Mouse (Mus musculus) limb, embryonic 10.5 days (tissue): ENCODE results near the gene Gm38431. TPM values are rescaled to one million over a fixed set of nuclear protein-coding genes. Genes with fewer than 3 reads are reported as not detected.
A peak's percentile ranks its signal among the peaks of the same experiment; 100 is the strongest.

Experiments
- DNase-seq: peaks from one replicate; pipeline ENCODE4 v3.0.0-alpha.2; 2017; ENCODE audit warnings: low spot score
- H3K27ac ChIP-seq: fragments of 300-500 bp; sonication (generic); 2 replicates; pipeline ENCODE4 v1.5.1; 2016; ENCODE audit warnings: mild to moderate bottlenecking
- H3K27me3 ChIP-seq: fragments of 300-500 bp; sonication (generic); 2 replicates; pipeline ENCODE4 v1.6.1; 2016; ENCODE audit warnings: low read depth, mild to moderate bottlenecking; ENCODE audit not compliant: poor library complexity, severe bottlenecking
- H3K36me3 ChIP-seq: fragments of 300-500 bp; sonication (generic); 2 replicates; pipeline ENCODE4 v1.6.1; 2016; ENCODE audit warnings: mild to moderate bottlenecking, moderate library complexity
- H3K4me1 ChIP-seq: fragments of 300-500 bp; sonication (generic); 2 replicates; pipeline ENCODE4 v1.6.1; 2016
- H3K4me3 ChIP-seq: fragments of 300-500 bp; sonication (generic); 2 replicates; pipeline ENCODE4 v1.5.1; 2016; ENCODE audit warnings: mild to moderate bottlenecking, moderate library complexity
- H3K9me3 ChIP-seq: fragments of 300-500 bp; sonication (generic); replicated peaks from 2 replicates; pipeline ENCODE4 v1.6.1; 2016; ENCODE audit warnings: mild to moderate bottlenecking
- WGBS: fragments of 180-500 bp; shearing (Covaris S2); methylation state at CpG from one replicate; pipeline ENCODE4 v1.1.7; 2016; 5-methylcytosine and 5-hydroxymethylcytosine counted together
- polyA plus RNA-seq: library from polyadenylated mRNA; unstranded; fragments of >200 nt; fragmentation: Nextera tagmentation; extraction: Ambion mirVana; gene quantifications from 2 replicates; pipeline ENCODE4 v1.2.1, GENCODE M21; 2016

Gene Gm38431
- polyA plus RNA-seq: 5.4 TPM in 2 replicates

DNA sequence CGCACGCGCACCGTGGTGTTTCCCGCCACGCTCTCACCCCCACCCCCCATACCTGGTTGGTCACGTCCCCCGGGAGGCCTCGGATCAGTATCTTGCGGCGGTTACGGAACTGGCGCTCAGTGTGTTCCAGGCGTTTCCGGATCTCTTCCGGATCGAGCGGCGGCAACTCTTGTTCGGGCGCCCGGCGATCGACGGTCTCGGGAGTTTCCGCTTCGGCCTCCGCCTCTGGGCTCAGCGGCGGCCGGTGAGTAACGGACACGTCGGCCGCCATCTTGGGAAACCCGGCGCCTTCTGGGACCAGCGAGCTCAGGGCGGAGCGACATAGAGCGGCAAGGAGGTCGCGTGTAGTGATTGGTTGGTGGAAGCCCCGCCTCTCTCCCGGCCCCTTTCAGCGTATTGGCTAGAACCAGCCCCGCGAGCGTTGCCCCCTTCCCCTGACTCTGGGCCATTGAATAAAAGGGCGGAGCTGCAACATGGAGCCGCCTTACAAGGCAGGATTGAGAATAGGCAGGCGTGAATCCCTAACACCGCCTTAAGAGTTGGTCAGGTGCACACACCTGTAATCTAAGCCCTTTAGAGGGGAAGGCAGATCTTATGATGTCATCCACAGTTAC lies at the start of gene Gm38431, which contains the start of gene Raver1:
Gm38431 (minus strand) TSS at position 291 of the 614 bp plus-strand sequence.
Raver1 (minus strand) TSS at position 302 of the 614 bp plus-strand sequence.
- Histone ChIP-seq H3K4me1 (peaks cover 19% of the 10 kb centered on the region), H3K9me3 (no peaks in the 10 kb centered on the region), H3K27ac (peak within 1 kb of the TSS; percentile 96), H3K36me3 (peaks cover 48% of the 10 kb centered on the region), H3K4me3 (peak within 1 kb of the TSS; percentile 78), H3K27me3 (no peaks in the 10 kb centered on the region)
- under 1% methylated on average over 54 of the region's 54 CpGs for WGBS
- peak; percentile 95 for DNase-seq

DNA sequence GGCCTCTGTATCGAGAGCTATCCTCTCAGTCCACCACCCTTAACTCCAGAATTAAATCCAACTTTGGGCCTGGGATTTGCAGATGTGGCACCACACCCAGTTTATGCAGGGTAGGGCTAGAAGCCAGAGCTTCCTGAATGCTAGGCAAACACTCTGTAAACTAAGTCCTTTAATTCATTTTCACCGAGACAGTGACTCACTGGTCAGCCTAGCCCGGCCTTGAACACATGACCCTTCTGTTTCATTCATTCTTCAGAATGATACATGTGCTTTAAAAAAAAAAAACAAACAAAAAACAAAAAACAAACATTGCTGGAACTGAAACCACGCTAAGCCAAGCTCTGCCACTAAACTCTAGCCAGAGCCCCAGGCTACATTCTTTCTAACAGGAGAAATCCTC lies 46.6 kb upstream of the Gm38431 start:
- no peak overlapping the region for H3K27ac ChIP-seq
- H3K27me3 ChIP-seq: no peaks in the 10 kb centered on the region
- peaks cover 75% of the 10 kb centered on the region for H3K36me3 ChIP-seq
- DNase-seq: no peak
- H3K4me3 ChIP-seq: no peak overlapping the region
- H3K9me3 ChIP-seq: no peaks in the 10 kb centered on the region
- H3K4me1 ChIP-seq: no peaks in the 10 kb centered on the region
- WGBS: 88% methylated on average over 4 of the region's 4 CpGs

DNA sequence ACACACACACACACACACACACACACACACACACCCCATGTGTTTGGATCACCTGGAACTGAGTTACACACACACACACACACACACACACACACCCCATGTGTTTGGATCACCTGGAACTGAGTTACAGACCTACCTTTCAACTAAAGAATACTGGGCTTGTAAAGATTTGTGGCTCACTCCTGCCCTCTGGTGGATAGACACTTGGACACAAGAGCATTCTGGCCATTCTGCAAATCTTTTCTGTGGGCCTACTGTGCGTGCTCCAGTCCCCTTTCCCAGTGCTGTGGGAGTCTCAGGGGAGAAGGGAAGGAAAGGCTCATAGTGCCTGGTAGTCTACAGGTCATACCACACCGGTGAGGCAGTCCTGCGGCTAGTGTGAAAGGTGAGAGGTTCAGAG lies 45.4 kb upstream of the Gm38431 start:
- Histone ChIP-seq H3K4me3 (no peak overlapping the region), H3K4me1 (no peaks in the 10 kb centered on the region), H3K27ac (no peak overlapping the region), H3K9me3 (no peaks in the 10 kb centered on the region), H3K36me3 (peaks cover 63% of the 10 kb centered on the region), H3K27me3 (no peaks in the 10 kb centered on the region)
- peak; percentile 66 for DNase-seq
- WGBS: 57% methylated on average over 3 of the region's 3 CpGs

DNA sequence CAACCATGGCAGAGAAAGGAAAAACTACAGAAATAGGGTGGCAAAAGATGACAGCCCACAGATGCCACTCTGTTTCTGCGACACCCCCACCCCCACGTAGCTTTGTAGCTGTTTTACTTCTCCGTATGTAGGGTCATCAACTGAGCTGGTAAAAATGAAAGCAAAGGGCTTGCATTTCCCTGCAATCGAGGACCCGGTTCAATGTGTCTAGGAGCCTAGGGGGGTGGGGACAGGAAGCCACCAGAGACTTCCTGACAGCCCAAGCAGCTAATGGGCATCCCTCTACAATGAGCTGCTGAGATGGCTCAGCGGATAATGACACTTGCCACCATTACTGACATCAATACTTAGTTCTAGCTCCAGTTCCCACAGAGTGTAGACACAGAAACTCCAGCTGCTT lies 44.6 kb upstream of the Gm38431 start:
- 89% methylated on average over 6 of the region's 6 CpGs for WGBS
- DNase-seq: no peak
- no peak overlapping the region for H3K27ac ChIP-seq

DNA sequence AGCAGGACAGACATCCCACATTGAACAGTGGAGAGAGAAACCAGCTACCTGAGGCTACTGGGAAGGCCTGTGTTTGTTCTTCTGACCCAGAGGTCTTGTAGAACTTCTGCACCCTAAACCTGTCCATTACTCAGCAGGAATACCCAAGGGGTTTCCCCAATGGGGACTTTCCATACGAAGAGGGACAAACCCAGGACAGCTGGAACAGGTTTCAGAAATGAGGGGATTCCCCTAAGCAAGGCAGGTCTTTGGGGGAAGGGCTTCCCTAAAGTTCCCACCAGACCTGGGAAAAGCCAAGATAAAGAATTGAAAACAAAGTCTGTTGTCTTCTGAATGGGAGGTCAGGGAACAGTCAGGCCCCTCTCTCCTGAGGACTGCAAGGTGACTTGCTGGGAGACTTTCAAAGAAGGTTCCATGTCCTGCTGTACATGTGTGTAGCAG lies 44.2 kb upstream of the Gm38431 start:
- Histone ChIP-seq H3K4me1 (peaks cover 3% of the 10 kb centered on the region; the same call in 1 of the 2 replicates), H3K4me3 (no peak overlapping the region), H3K36me3 (peaks cover 50% of the 10 kb centered on the region), H3K27me3 (no peaks in the 10 kb centered on the region), H3K9me3 (no peaks in the 10 kb centered on the region), H3K27ac (no peak overlapping the region)
- no peak for DNase-seq
- 71% methylated on average over 1 of the region's 1 CpGs for WGBS

More for the DNA sequence above, 44.6 kb upstream of the Gm38431 start:
- H3K4me1 ChIP-seq: peaks cover 2% of the 10 kb centered on the region; the same call in 1 of the 2 replicates
- no peak overlapping the region for H3K4me3 ChIP-seq
- no peaks in the 10 kb centered on the region for H3K9me3 ChIP-seq
- no peaks in the 10 kb centered on the region for H3K27me3 ChIP-seq
- H3K36me3 ChIP-seq: peaks cover 55% of the 10 kb centered on the region

DNA sequence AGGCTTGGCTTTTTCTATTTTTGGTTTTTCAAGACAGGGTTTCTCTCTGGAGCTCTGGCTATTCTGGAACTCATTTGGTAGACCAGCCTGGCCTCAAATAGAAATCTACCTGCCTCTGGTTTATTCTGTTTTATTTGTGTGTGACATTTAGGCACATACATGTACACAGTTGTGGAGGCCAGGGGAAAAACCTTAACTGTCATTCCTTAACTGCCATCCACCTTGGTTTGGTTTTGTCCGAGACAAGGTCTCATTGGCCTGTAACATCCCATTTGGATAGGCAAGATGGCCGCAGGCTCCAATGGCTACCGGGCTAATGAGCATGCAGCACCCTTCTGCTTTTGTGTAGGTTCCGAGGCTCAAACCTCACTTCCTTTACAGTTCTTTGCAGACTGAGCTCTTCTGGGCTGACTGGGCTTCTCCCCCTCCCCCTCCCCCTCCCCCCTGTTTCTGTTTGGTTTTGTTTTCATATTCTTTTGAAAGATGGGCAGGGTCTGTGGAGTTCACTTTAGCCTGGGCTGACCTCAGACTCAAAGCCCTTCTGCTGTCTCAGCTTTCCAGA lies 43.6 kb upstream of the Gm38431 start:
- DNase-seq: no peak
- Histone ChIP-seq H3K36me3 (peaks cover 45% of the 10 kb centered on the region), H3K4me3 (no peak overlapping the region), H3K27ac (no peak overlapping the region), H3K27me3 (no peaks in the 10 kb centered on the region), H3K4me1 (peaks cover 6% of the 10 kb centered on the region), H3K9me3 (no peaks in the 10 kb centered on the region)
- 81% methylated on average over 4 of the region's 4 CpGs for WGBS

DNA sequence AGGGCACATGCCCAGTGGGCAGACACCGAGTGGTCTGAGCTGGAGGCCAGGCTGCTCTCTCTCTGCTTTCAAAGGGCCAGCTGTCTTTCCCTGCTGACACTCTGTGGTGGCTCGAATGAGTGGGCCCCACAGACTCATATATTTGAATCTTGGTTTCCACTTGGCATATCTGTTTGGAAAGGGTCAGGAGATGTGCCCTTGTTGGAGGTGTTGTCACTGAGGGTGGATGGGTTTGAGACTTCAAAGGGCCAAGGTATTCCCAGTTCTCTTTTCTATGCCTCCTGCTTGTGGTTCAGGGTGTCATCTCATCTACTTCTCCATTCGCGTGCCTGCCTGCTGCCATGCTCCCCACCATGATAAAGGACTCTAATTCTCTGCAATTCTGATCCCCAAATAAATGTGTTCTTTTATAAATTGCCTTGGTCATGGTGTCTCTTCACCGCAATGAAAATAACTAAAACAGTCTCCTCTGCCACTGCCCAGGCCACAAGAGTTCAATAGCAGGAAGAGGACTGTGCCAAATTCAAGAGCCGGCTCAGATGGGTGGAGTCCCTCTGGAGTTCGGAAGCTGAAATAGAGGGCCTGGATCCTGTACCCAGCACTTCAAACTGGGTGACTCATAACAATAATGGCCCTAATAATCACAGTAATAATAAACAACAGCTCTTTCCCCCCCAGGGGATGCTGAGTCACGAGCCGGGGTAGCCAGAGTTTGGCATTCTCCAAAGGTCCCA lies 43.0 kb upstream of the Gm38431 start:
- H3K36me3 ChIP-seq: peaks cover 38% of the 10 kb centered on the region
- peaks cover 9% of the 10 kb centered on the region for H3K4me1 ChIP-seq
- no peaks in the 10 kb centered on the region for H3K27me3 ChIP-seq
- 82% methylated on average over 9 of the region's 9 CpGs for WGBS
- no peak for DNase-seq
- no peak overlapping the region for H3K27ac ChIP-seq
- no peaks in the 10 kb centered on the region for H3K9me3 ChIP-seq
- H3K4me3 ChIP-seq: no peak overlapping the region

DNA sequence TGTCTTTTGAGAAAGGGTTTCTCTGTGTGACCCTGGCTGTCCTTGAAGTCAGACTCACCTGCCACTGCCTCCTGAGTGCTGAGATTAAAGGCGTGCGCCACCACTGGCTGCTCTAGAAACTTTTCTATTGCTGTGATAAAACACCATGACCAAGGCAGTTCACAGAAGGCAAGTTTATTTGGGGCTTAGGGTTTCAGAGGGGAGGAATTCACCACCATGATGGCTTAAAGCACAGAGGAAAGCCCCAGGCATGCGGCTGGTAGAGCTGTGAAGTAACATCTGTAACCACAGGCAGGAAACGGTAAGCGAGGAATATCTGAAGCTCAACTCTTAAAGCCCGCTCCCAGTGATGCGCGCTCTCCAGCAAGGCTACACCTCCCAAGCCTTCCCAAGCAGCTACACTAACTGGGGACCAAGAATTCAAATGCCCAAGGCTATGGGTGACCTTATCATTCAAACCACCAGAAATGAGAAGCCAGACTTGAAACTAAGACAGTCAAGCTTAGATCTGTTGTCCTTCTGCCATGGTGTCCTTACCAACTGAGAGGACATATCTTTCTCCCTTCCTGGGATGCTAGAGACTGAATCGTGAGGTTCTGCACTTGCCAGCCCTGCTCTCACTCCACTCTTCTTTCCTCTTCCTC lies 41.4 kb upstream of the Gm38431 start:
- Histone ChIP-seq H3K27ac (no peak overlapping the region), H3K4me3 (no peak overlapping the region), H3K9me3 (no peaks in the 10 kb centered on the region), H3K36me3 (peaks cover 23% of the 10 kb centered on the region), H3K4me1 (peaks cover 9% of the 10 kb centered on the region), H3K27me3 (no peaks in the 10 kb centered on the region)
- WGBS: 84% methylated on average over 9 of the region's 9 CpGs
- no peak for DNase-seq

DNA sequence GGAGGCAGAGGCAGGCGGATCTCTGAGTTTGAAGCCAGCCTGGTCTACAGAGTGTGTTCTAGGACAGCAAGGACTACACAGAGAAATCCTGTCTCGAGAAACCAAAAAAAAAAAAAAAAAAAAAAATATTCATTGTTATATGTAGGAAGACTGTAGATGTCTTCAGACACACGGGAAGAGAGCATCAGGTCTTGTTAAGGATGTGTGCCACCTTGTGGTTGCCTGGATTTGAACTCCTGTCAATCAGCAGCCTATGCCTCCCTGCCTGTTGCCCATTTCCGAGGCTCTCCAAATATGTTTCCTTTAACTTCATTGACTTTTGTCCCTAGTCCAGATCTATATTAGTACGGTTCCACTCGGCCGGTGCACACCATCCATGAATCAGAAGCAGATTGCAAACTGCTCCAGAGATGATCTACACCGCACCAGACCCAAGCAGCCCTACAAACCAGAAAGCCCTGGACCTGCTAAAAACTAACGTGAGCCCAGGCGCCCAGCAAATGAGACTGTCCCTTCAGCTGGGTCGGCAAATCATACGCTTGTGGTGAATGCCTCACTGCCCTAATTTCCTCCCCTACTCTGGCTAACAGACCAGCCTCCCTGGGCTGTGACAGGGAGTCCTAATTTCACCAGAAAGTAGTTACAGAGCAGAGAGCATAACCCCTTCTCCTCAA lies 40.4 kb upstream of the Gm38431 start:
- no peak for DNase-seq
- H3K9me3 ChIP-seq: no peaks in the 10 kb centered on the region

DNA sequence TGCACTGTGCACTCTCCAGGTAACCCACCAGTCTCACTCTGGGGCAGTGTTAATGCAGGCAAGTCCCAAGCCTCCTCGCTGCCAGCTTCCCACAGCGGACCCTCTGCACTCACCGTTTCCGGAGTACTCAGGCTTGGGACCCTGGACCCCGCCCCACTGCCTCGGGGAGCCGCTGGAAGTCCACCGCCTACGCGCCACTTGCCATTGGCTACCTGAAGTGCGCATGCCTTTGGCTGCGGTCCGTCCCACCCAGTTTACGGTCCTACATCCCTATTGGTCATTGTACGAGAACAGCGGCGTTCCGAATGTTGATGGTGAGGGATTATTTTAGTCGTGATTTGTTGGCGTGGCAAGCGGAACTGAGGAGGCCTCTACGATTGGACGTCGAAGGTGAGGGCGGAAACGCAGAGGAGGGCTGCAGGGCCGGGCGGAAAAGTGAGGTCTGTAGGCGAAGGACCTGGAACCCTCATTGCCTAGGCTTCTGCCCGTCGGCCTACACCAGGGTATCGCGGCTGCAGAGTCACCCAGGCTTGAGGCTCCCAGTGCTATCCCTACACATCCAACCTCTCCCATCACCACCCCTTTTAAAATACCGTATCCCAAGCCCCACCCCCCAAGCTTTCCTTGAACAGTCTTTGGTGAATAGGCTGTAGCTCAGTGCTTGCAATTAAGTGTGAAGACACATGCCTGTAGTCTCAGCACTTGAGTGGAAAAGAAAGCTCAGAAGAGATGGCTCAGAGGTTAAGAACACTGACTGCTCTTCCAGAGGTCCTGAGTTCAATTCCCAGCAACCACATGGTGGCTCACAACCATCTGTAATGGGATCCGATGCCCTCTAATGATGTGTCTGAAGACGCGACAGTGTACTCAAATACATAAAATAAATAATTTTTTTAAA lies 39.5 kb upstream of the Gm38431 start, which contains the start of gene Tyk2:
Tyk2 (minus strand) TSS at position 185 of the 898 bp plus-strand sequence.
- H3K4me1 ChIP-seq: peaks cover 9% of the 10 kb centered on the region
- no peaks in the 10 kb centered on the region for H3K9me3 ChIP-seq
- WGBS: 6% methylated on average over 37 of the region's 37 CpGs
- no peaks in the 10 kb centered on the region for H3K27me3 ChIP-seq
- H3K27ac ChIP-seq: peak within 1 kb of the TSS; percentile 83
- peak within 1 kb of the TSS; percentile 68 for H3K4me3 ChIP-seq
- peaks cover 16% of the 10 kb centered on the region for H3K36me3 ChIP-seq
- DNase-seq: peak; percentile 92

More for the DNA sequence above, 40.4 kb upstream of the Gm38431 start:
- H3K4me1 ChIP-seq: peaks cover 9% of the 10 kb centered on the region
- no peak overlapping the region for H3K4me3 ChIP-seq
- H3K27me3 ChIP-seq: no peaks in the 10 kb centered on the region
- H3K36me3 ChIP-seq: peaks cover 17% of the 10 kb centered on the region
- 87% methylated on average over 12 of the region's 12 CpGs for WGBS
- no peak overlapping the region for H3K27ac ChIP-seq

DNA sequence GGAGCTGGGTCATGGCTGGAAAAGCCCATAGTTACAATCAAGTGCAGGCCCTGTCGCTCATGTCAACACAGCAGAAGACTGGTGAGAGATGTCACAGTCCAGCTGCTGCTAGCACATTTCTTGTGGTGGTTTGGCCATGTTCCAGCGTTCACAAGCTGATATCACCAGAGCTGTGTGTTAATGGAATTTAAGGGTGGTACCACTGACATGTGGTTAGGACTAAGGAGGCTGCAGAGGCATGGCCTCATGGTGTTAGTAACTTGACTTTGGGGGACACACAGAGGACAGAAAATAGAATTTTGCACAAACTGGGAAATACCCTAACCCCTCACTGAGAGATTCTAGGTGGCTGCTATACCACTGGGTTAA lies 34.4 kb upstream of the Gm38431 start:
- peaks cover 7% of the 10 kb centered on the region for H3K4me1 ChIP-seq
- no peaks in the 10 kb centered on the region for H3K27me3 ChIP-seq
- H3K36me3 ChIP-seq: peaks cover 20% of the 10 kb centered on the region
- H3K27ac ChIP-seq: no peak overlapping the region
- H3K4me3 ChIP-seq: no peak overlapping the region
- no peaks in the 10 kb centered on the region for H3K9me3 ChIP-seq
- WGBS: 84% methylated on average over 2 of the region's 2 CpGs
- no peak for DNase-seq
